In the genomic region with DNA sequence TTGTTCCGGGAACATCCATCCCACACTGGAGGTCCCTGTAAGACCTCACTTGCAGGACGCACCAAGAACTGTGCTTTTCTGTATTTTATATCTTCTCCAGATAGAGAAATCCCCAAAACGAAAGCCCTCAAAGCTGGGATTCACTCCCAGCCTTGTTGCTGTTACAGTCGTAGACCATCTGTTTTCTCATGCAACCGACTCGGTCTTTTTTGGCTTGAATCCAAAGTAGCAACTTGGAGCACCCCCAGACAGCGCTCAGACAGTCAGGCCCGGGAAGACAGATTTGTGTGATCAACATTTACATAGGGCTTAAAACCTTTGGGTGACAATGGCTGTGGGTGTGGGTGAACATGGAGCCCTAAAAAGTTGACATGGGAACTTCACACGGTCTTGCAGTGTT, we compare ENCODE assay signal across 8 mouse cellular contexts. TPM values are rescaled to one million over a fixed set of nuclear protein-coding genes. Genes with fewer than 3 reads are reported as not detected.
A peak's percentile ranks its signal among the peaks of the same experiment; 100 is the strongest.
DNase-seq lines count a peak whose midpoint lies in the region; ATAC-seq and TF ChIP-seq lines count a peak whose summit lies in the region.

No protein-coding gene starts in this region.

- no peaks in the 10 kb centered on the region for H3K9me3 ChIP-seq in heart, embryonic 11.5 days (replicated peaks; ENCODE audit: control insufficient read depth, low read length)
- H3K9me3 ChIP-seq in ES-Bruce4 (replicated peaks; ENCODE audit: control insufficient read depth, insufficient read depth, low read length, poor library complexity, severe bottlenecking), result no peaks in the 10 kb centered on the region
- no peaks in the 10 kb centered on the region for H3K9me3 ChIP-seq in kidney, embryonic 16.5 days (ENCODE audit: low read length)

- no peaks in the 10 kb centered on the region for H3K27me3 ChIP-seq in heart, embryonic 11.5 days (ENCODE audit: control insufficient read depth, insufficient read depth, low read length)
- no peaks in the 10 kb centered on the region for H3K27me3 ChIP-seq in ES-Bruce4 (ENCODE audit: control insufficient read depth, insufficient read depth, low read length, poor library complexity, severe bottlenecking)
- no peaks in the 10 kb centered on the region for H3K27me3 ChIP-seq in kidney, embryonic 16.5 days (ENCODE audit: insufficient read depth, low read length)

- H3K4me1 ChIP-seq in heart, embryonic 11.5 days (ENCODE audit: control insufficient read depth, insufficient read depth, low read length), result peaks cover 15% of the 10 kb centered on the region
- H3K4me1 ChIP-seq in ES-Bruce4 (ENCODE audit: control insufficient read depth, insufficient read depth, low read length), result peaks cover 10% of the 10 kb centered on the region
- peaks cover 44% of the 10 kb centered on the region for H3K4me1 ChIP-seq in kidney, embryonic 16.5 days (ENCODE audit: insufficient read depth, low read length)

- no peaks in the 10 kb centered on the region for H3K36me3 ChIP-seq in heart, embryonic 11.5 days (ENCODE audit: control insufficient read depth, insufficient read depth, low read length)
- no peaks in the 10 kb centered on the region for H3K36me3 ChIP-seq in ES-Bruce4 (ENCODE audit: control insufficient read depth, insufficient read depth, low read length, poor library complexity, severe bottlenecking)
- H3K36me3 ChIP-seq in kidney, embryonic 16.5 days (ENCODE audit: insufficient read depth, low read length), result no peaks in the 10 kb centered on the region

- peak; percentile 67 to 68 for DNase-seq in heart, adult 18-20 months
- DNase-seq in gastrocnemius, adult 2 months, result peak; percentile 52
- DNase-seq in lung, postnatal 10 days, result peak; percentile 72
- no peak for DNase-seq in MN1 (ENCODE audit: low spot score)
- DNase-seq in adrenal gland, postnatal 25 days, result no peak

- no peak for ATAC-seq in heart, embryonic 11.5 days (replicated peaks; ENCODE audit: insufficient number of reproducible peaks, low FRiP score, low TSS enrichment)
- peak; percentile 28; the same call in 1 of the 2 replicates for ATAC-seq in kidney, embryonic 16.5 days (ENCODE audit: low FRiP score, low TSS enrichment)

- intact Hi-C loops in gastrocnemius, adult 2 months (cut with DNase I), result loop anchor here (5.0 to 10.0 kb wide), 3 partner anchors 40 to 567 kb away; no protein-coding TSS in a partner anchor

- no peak overlapping the region for H3K4me3 ChIP-seq in heart, embryonic 11.5 days (ENCODE audit: low read depth, low read length)
- H3K4me3 ChIP-seq in ES-Bruce4 (ENCODE audit: low read depth, low read length), result peak overlapping the region; percentile 22; the same call in 1 of the 2 replicates
- H3K4me3 ChIP-seq in gastrocnemius, adult 2 months, result peak overlapping the region; percentile 58
- H3K4me3 ChIP-seq in kidney, embryonic 16.5 days (ENCODE audit: low read length), result no peak overlapping the region

- TF ChIP-seq CTCF in ES-Bruce4 (IDR thresholded peaks at IDR 0.05; ENCODE audit: low read depth, low read length), result no peak
- TF ChIP-seq CTCF in gastrocnemius, adult 2 months (IDR thresholded peaks at IDR 0.05), result no peak

- no peak for TF ChIP-seq POLR2A in ES-Bruce4 (IDR thresholded peaks at IDR 0.05; ENCODE audit: insufficient read depth, low read length)

- 69% methylated on average over 9 of the region's 9 CpGs for WGBS in heart, embryonic 11.5 days (ENCODE audit: insufficient replicate concordance)
- WGBS in kidney, embryonic 16.5 days, result 48% methylated on average over 9 of the region's 9 CpGs

- H3K27ac ChIP-seq in heart, embryonic 11.5 days (ENCODE audit: low read depth, low read length), result no peak overlapping the region
- peak overlapping the region; percentile 96 for H3K27ac ChIP-seq in ES-Bruce4 (ENCODE audit: insufficient read depth, low read length)
- peak overlapping the region; percentile 79 for H3K27ac ChIP-seq in gastrocnemius, adult 2 months
- H3K27ac ChIP-seq in kidney, embryonic 16.5 days (ENCODE audit: low read length), result peak overlapping the region; percentile 93

- no peak overlapping the region for H3K4me2 ChIP-seq in heart, embryonic 11.5 days
- H3K4me2 ChIP-seq in kidney, embryonic 16.5 days (replicated peaks; ENCODE audit: low read depth, low read length), result peak overlapping the region; percentile 35; the same call in 1 of the 2 replicates

- no peak for TF ChIP-seq EP300 in ES-Bruce4 (IDR thresholded peaks at IDR 0.05; ENCODE audit: insufficient read depth, low read depth, low read length)

- no peak overlapping the region for H3K9ac ChIP-seq in heart, embryonic 11.5 days (ENCODE audit: low read depth, low read length)
- H3K9ac ChIP-seq in ES-Bruce4 (ENCODE audit: low read depth, poor library complexity, severe bottlenecking), result peak overlapping the region; percentile 47
- peak overlapping the region; percentile 44; the same call in 1 of the 2 replicates for H3K9ac ChIP-seq in kidney, embryonic 16.5 days (replicated peaks; ENCODE audit: low read length)

RNA-seq across cellular contexts. Expression of a gene that starts 59.1 kb away (rescaled TPM):
- 10 to 100 TPM; 36.9 to 49.1 TPM for total RNA-seq in heart, adult 18-20 months (2021)
- polyA plus RNA-seq in heart, embryonic 11.5 days (2014; fragmentation: Nextera tagmentation; extraction: Ambion mirVana), result 47.3 and 58.9 TPM in 2 replicates
- 108 and 112 TPM in 2 replicates for polyA plus RNA-seq in ES-Bruce4 (2011; ENCODE audit: insufficient read depth, insufficient read length, low read depth, missing spikeins)
- 10 to 100 TPM; 18.2 to 20.4 TPM for total RNA-seq in gastrocnemius, adult 2 months (2021)
- polyA plus RNA-seq in kidney, embryonic 16.5 days (2015; fragmentation: Nextera tagmentation; extraction: Ambion mirVana), result 49.7 and 66.4 TPM in 2 replicates
- total RNA-seq in adrenal gland, postnatal 25 days (2021), result 61.6 and 74.6 TPM in 2 replicates

Comparison
In these comparisons a context has a peak if more than half of its experiments do, and no peak if none do; other contexts are left out.
1. DNase-seq: peak in heart, adult 18-20 months (2 of 2), gastrocnemius, adult 2 months (single experiment) and lung, postnatal 10 days (single experiment); none in MN1 (single experiment) and adrenal gland, postnatal 25 days (single experiment).
2. H3K4me3 ChIP-seq: peak in ES-Bruce4 (single experiment) and gastrocnemius, adult 2 months (single experiment); none in heart, embryonic 11.5 days (single experiment) and kidney, embryonic 16.5 days (single experiment).